Mouse (Mus musculus) forebrain, embryonic 11.5 days (tissue): ENCODE results near the gene Mosmo. TPM values are rescaled to one million over a fixed set of nuclear protein-coding genes. Genes with fewer than 3 reads are reported as not detected.

ENCODE experiments used
- ATAC-seq: fragments of 200-750 bp; cut with Nextera tagmentation; replicated peaks from 2 replicates; pipeline ENCODE4 v1.8.0; 2017; ENCODE audit warnings: moderate TSS enrichment; ENCODE audit not compliant: low FRiP score
- DNase-seq: peaks from one replicate; pipeline ENCODE4 v3.0.0-alpha.2; 2017; ENCODE audit warnings: low spot score
- H3K27ac ChIP-seq: fragments of 300-500 bp; sonication (generic); 2 replicates; pipeline ENCODE4 v1.5.1; 2014; ENCODE audit warnings: low read depth, low read length
- H3K27me3 ChIP-seq: fragments of 300-500 bp; sonication (generic); 2 replicates; pipeline ENCODE4 v1.6.1; 2014; ENCODE audit warnings: mild to moderate bottlenecking, low read length, mixed read lengths; ENCODE audit not compliant: control insufficient read depth, insufficient read depth
- H3K36me3 ChIP-seq: fragments of 300-500 bp; sonication (generic); 2 replicates; pipeline ENCODE4 v1.6.1; 2014; ENCODE audit warnings: mild to moderate bottlenecking, low read length, moderate library complexity, mixed read lengths; ENCODE audit not compliant: control insufficient read depth, insufficient read depth
- H3K4me1 ChIP-seq: fragments of 300-500 bp; sonication (generic); replicated peaks from 2 replicates; pipeline ENCODE4 v1.6.1; 2014; ENCODE audit warnings: low read length, mixed read lengths; ENCODE audit not compliant: control insufficient read depth, insufficient read depth
- H3K4me2 ChIP-seq: fragments of 300-500 bp; sonication (generic); 2 replicates; pipeline ENCODE4 v1.6.1; 2014; ENCODE audit warnings: low read depth, mild to moderate bottlenecking, low read length, moderate library complexity, mixed read lengths; ENCODE audit not compliant: severe bottlenecking
- H3K4me3 ChIP-seq: fragments of 300-500 bp; sonication (generic); 2 replicates; pipeline ENCODE4 v1.5.1; 2014; ENCODE audit warnings: low read depth, low read length
- H3K9ac ChIP-seq: fragments of 300-500 bp; sonication (generic); 2 replicates; pipeline ENCODE4 v1.6.1; 2014; ENCODE audit warnings: low read length
- H3K9me3 ChIP-seq: fragments of 300-500 bp; sonication (generic); 2 replicates; pipeline ENCODE4 v1.6.1; 2016; ENCODE audit warnings: low read length, mixed read lengths; ENCODE audit not compliant: control insufficient read depth
- WGBS: fragments of 180-500 bp; shearing (Covaris S2); extraction: QIAGEN DNeasy Blood & Tissue Kit; methylation state at CpG from one replicate; pipeline ENCODE4 v1.1.7; 2014; 5-methylcytosine and 5-hydroxymethylcytosine counted together
- polyA plus RNA-seq: library from polyadenylated mRNA; unstranded; fragments of >200 nt; fragmentation: Nextera tagmentation; extraction: Ambion mirVana; gene quantifications from 2 replicates; pipeline ENCODE4 v1.2.1, GENCODE M21; 2014

The Mosmo gene
- polyA plus RNA-seq, 1 experiment from 2014 or later, result 16.6 TPM

DNA sequence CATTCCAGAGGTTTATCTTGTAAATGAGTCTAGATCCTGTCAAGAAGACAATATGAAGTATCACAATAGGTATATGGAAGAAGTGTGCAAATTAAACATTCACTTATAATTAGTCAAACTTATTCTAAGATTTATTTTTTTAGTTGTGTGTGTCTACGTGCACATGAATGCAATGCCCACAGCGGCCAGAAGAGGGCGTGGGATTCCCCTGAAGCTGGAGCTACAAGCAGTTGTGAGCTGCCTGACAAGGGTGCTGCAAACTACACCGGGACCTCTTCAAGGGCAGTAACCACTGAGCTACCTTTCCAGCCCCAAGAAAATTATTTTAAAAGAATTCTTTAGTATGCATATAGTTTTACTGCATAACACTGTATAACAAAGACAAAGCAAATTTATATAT lies 13.2 kb downstream of the Mosmo start:
- peak; percentile 54 for DNase-seq
- Histone ChIP-seq H3K9ac (no peak overlapping the region), H3K36me3 (no peaks in the 10 kb centered on the region), H3K27ac (no peak overlapping the region), H3K4me1 (no peaks in the 10 kb centered on the region), H3K4me3 (no peak overlapping the region), H3K4me2 (no peak overlapping the region), H3K9me3 (no peaks in the 10 kb centered on the region), H3K27me3 (no peaks in the 10 kb centered on the region)
- ATAC-seq, result no peak
- 76% methylated on average over 4 of the region's 4 CpGs for WGBS

DNA sequence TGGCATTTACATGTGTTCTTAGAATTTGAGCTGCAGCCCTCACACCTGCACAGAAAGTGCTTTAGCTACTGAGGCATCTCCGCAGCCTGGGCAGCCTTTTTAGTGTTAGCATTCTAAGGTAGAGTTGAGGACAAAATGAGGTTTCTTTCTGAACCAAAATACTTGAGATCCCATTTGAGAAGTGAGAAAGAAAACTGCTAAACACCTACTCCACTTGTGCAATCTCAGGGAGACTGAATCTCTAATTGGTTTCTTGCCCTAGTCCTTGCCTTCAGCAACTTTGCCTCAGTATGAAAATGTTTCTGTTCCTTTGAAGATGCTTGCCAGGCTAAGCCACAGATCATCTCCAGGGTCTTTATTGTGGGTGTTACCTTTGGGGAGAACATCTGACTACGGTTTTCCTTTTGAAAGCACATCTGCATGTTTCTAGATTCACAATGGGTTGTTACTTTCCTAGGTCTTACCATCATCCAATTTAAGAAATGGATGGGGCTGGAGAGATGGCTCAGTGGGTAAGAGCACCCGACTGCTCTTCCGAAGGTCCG lies 16.5 kb downstream of the Mosmo start:
- Histone ChIP-seq H3K27me3 (no peaks in the 10 kb centered on the region), H3K4me1 (no peaks in the 10 kb centered on the region), H3K36me3 (no peaks in the 10 kb centered on the region), H3K27ac (no peak overlapping the region), H3K4me3 (no peak overlapping the region), H3K9ac (no peak overlapping the region), H3K4me2 (no peak overlapping the region), H3K9me3 (no peaks in the 10 kb centered on the region)
- ATAC-seq (no peak), DNase-seq (no peak)
- WGBS, result 94% methylated on average over 5 of the region's 5 CpGs

DNA sequence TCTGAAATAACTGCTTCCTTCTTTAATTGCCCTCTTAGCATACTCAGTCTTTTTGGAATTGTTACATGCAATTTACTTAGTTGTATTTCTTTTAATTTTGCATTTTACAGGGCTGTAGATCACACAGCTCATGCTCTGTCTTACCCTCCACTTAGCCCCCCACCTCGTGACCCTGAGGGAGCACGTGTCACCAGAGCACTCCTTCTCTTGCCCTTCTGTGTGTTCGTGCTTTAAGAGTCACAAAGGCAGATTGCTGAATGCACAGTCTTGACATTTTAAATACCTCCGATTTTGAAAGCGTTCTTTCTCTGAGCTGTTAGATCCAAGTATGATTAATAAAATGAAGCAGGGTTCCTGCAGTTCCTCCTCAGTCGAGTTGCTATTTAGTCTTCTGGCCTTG lies 17.8 kb downstream of the Mosmo start:
- Histone ChIP-seq H3K27ac (no peak overlapping the region), H3K9me3 (no peaks in the 10 kb centered on the region), H3K9ac (no peak overlapping the region), H3K4me3 (no peak overlapping the region), H3K4me1 (no peaks in the 10 kb centered on the region), H3K27me3 (no peaks in the 10 kb centered on the region), H3K36me3 (no peaks in the 10 kb centered on the region), H3K4me2 (no peak overlapping the region)
- WGBS, result 36% methylated on average over 6 of the region's 6 CpGs
- no peak for DNase-seq
- ATAC-seq, result no peak

DNA sequence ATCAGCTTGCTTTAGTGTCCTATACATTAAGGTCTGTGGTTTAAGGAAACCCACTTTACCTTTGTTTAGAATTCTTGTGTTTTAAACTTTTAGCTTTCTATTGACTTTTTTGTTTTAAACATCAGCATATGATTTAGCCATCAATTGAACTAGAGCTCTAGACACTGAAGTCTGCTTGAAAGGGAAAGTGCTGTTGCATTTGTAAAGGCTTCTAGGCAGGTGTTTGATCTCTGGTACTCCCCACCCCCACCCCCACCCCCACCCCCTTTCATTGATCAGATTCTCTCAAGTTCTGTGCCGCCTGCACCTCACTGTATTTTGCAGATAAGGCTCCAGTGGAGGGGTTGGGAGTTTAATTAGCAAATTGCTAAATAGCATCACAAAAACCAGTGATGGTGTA lies 18.2 kb downstream of the Mosmo start:
- Histone ChIP-seq H3K9ac (no peak overlapping the region), H3K36me3 (no peaks in the 10 kb centered on the region), H3K4me3 (no peak overlapping the region), H3K27ac (no peak overlapping the region), H3K9me3 (no peaks in the 10 kb centered on the region), H3K27me3 (no peaks in the 10 kb centered on the region), H3K4me1 (no peaks in the 10 kb centered on the region), H3K4me2 (no peak overlapping the region)
- 61% methylated on average over 1 of the region's 1 CpGs for WGBS
- DNase-seq (no peak), ATAC-seq (no peak)

- Histone ChIP-seq H3K4me1 (no peaks in the 10 kb centered on the region), H3K4me3 (no peak overlapping the region), H3K4me2 (no peak overlapping the region), H3K9ac (no peak overlapping the region), H3K27ac (no peak overlapping the region), H3K27me3 (no peaks in the 10 kb centered on the region), H3K36me3 (no peaks in the 10 kb centered on the region), H3K9me3 (no peaks in the 10 kb centered on the region)
- ATAC-seq (no peak), DNase-seq (no peak)
- 87% methylated on average over 2 of the region's 2 CpGs for WGBS
Measured at GRCm38 (mm10) chr7:120696331-120696730, 18.9 kb downstream of the Mosmo start.

- no peak overlapping the region for H3K4me3 ChIP-seq
- WGBS, result 91% methylated on average over 6 of the region's 6 CpGs
- H3K27me3 ChIP-seq, result no peaks in the 10 kb centered on the region
- no peaks in the 10 kb centered on the region for H3K4me1 ChIP-seq
- H3K4me2 ChIP-seq, result no peak overlapping the region
- no peak overlapping the region for H3K9ac ChIP-seq
- H3K36me3 ChIP-seq, result no peaks in the 10 kb centered on the region
- no peak for ATAC-seq
- no peak for DNase-seq
- H3K9me3 ChIP-seq, result no peaks in the 10 kb centered on the region
- no peak overlapping the region for H3K27ac ChIP-seq
Measured at GRCm38 (mm10) chr7:120699586-120699985, 22.2 kb downstream of the Mosmo start.

- 95% methylated on average over 3 of the region's 3 CpGs for WGBS
- Histone ChIP-seq H3K4me2 (no peak overlapping the region), H3K27me3 (no peaks in the 10 kb centered on the region), H3K4me1 (no peaks in the 10 kb centered on the region), H3K36me3 (no peaks in the 10 kb centered on the region), H3K27ac (no peak overlapping the region), H3K9ac (no peak overlapping the region), H3K9me3 (no peaks in the 10 kb centered on the region), H3K4me3 (no peak overlapping the region)
- DNase-seq (no peak), ATAC-seq (no peak)
Measured at GRCm38 (mm10) chr7:120703888-120704287, 26.5 kb downstream of the Mosmo start.

DNA sequence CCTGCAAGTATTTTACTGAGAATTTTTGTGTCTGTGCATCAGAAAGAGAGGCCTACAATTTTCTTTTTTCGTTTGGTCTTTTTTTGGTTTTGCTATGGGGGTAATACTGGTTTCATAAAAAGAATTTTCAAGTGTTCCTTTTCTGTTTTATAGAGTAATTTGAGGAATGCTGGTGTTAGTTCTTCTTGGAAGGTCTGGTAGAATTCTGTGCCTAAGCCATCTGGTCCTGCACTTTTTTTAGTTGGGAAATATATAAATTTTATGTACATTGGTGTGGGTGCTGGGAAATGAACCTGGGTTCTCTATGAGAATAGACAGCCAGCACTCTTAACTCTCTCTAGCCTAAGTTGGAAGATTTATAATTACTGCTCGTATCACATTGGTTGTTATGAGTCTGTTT lies 34.7 kb downstream of the Mosmo start:
- H3K4me2 ChIP-seq, result no peak overlapping the region
- H3K4me1 ChIP-seq, result no peaks in the 10 kb centered on the region
- DNase-seq, result no peak
- no peaks in the 10 kb centered on the region for H3K27me3 ChIP-seq
- H3K9ac ChIP-seq, result no peak overlapping the region
- ATAC-seq, result no peak
- no peaks in the 10 kb centered on the region for H3K9me3 ChIP-seq
- no peak overlapping the region for H3K4me3 ChIP-seq
- no peaks in the 10 kb centered on the region for H3K36me3 ChIP-seq
- no peak overlapping the region for H3K27ac ChIP-seq
- WGBS, result 91% methylated on average over 2 of the region's 2 CpGs

- Histone ChIP-seq H3K36me3 (no peaks in the 10 kb centered on the region), H3K9ac (no peak overlapping the region), H3K27ac (no peak overlapping the region), H3K9me3 (no peaks in the 10 kb centered on the region), H3K4me1 (no peaks in the 10 kb centered on the region), H3K27me3 (no peaks in the 10 kb centered on the region), H3K4me3 (no peak overlapping the region), H3K4me2 (no peak overlapping the region)
- no peak for DNase-seq
- no peak for ATAC-seq
- WGBS, result 94% methylated on average over 2 of the region's 2 CpGs
Measured at GRCm38 (mm10) chr7:120713225-120713624, 35.8 kb downstream of the Mosmo start.
